Mouse (Mus musculus) lung, postnatal 14 days (tissue): ENCODE results near the gene Tmem43.

Source experiments
- DNase-seq: peaks from one replicate; pipeline ENCODE4 v3.0.0; 2021

The Tmem43 gene

GRCm38 (mm10) chr6:91491004-91491403 lies 17.5 kb downstream of the Tmem43 start:
- DNase-seq = no peak

GRCm38 (mm10) chr6:91493053-91493452 lies 19.6 kb downstream of the Tmem43 start:
- no peak for DNase-seq

GRCm38 (mm10) chr6:91494526-91494925 lies 21.0 kb downstream of the Tmem43 start:
- no peak for DNase-seq

- DNase-seq = no peak
These were observed 29.8 kb downstream of the Tmem43 start for GRCm38 (mm10) chr6:91503302-91503701.

- DNase-seq = no peak
These were observed 32.5 kb downstream of the Tmem43 start for GRCm38 (mm10) chr6:91506036-91506435.

GRCm38 (mm10) chr6:91508041-91508440 lies 34.5 kb downstream of the Tmem43 start:
- DNase-seq = no peak

GRCm38 (mm10) chr6:91509326-91509725 lies 35.8 kb downstream of the Tmem43 start:
- peak; percentile 87 for DNase-seq

GRCm38 (mm10) chr6:91510211-91510610 lies 36.7 kb downstream of the Tmem43 start:
- no peak for DNase-seq

- no peak for DNase-seq
These were observed 40.6 kb downstream of the Tmem43 start for GRCm38 (mm10) chr6:91514135-91514534.

- no peak for DNase-seq
These were observed 41.3 kb downstream of the Tmem43 start for GRCm38 (mm10) chr6:91514737-91515362.

GRCm38 (mm10) chr6:91515545-91516449 lies 42.3 kb downstream of the Tmem43 start, which contains the start of the genes Xpc and Lsm3:
Gene Xpc, minus strand, starts transcription at chr6:91515888.
Gene Lsm3, plus strand, starts transcription at chr6:91515928.
- DNase-seq = peak; percentile 98

- DNase-seq = no peak
These were observed 45.0 kb downstream of the Tmem43 start for GRCm38 (mm10) chr6:91518454-91519020.

- DNase-seq = no peak
These were observed 49.3 kb downstream of the Tmem43 start for GRCm38 (mm10) chr6:91522816-91523215.

- DNase-seq = no peak
These were observed 52.0 kb downstream of the Tmem43 start for GRCm38 (mm10) chr6:91525544-91525943.

- no peak for DNase-seq
These were observed 53.8 kb downstream of the Tmem43 start for GRCm38 (mm10) chr6:91527227-91527860.

- no peak for DNase-seq
These were observed 54.8 kb downstream of the Tmem43 start for GRCm38 (mm10) chr6:91528265-91528664.

- no peak for DNase-seq
These were observed 57.2 kb downstream of the Tmem43 start for GRCm38 (mm10) chr6:91530673-91531072.

GRCm38 (mm10) chr6:91531276-91531675 lies 57.8 kb downstream of the Tmem43 start:
- DNase-seq = no peak

GRCm38 (mm10) chr6:91532661-91533060 lies 59.2 kb downstream of the Tmem43 start:
- DNase-seq = no peak

- DNase-seq = no peak
These were observed 59.9 kb downstream of the Tmem43 start for GRCm38 (mm10) chr6:91533359-91533758.

- no peak for DNase-seq
These were observed 60.3 kb downstream of the Tmem43 start for GRCm38 (mm10) chr6:91533771-91534170.

GRCm38 (mm10) chr6:91534268-91534667 lies 60.8 kb downstream of the Tmem43 start:
- no peak for DNase-seq

- no peak for DNase-seq
These were observed 61.7 kb downstream of the Tmem43 start for GRCm38 (mm10) chr6:91535231-91535630.
